Mouse (Mus musculus): ENCODE measurements at regions not wholly inside any gene's neighbourhood (a gene's known extent, or its start where the extent isn't known, plus 50 kb on each side); places are given as distances from the start of the nearest gene placed in this dataset.

GRCm38 (mm10) chr15:62057449-62057848 lies 1134.6 kb upstream of the A1bg start:
- DNase-seq (ENCODE audit: inconsistent ontology term): no peak

GRCm38 (mm10) chr15:62056889-62057288 lies 1134.1 kb upstream of the A1bg start:
- DNase-seq (ENCODE audit: inconsistent ontology term): no peak

- no peak for DNase-seq (ENCODE audit: inconsistent ontology term)
Measured at GRCm38 (mm10) chr15:62056401-62056800, 1133.6 kb upstream of the A1bg start.

- no peak for DNase-seq (ENCODE audit: inconsistent ontology term)
Measured at GRCm38 (mm10) chr15:62055011-62055410, 1132.2 kb upstream of the A1bg start.

- no peak for DNase-seq (ENCODE audit: inconsistent ontology term)
Measured at GRCm38 (mm10) chr15:62053420-62054239, 1130.8 kb upstream of the A1bg start.

- no peak for DNase-seq (ENCODE audit: inconsistent ontology term)
Measured at GRCm38 (mm10) chr15:62049416-62049815, 1126.6 kb upstream of the A1bg start.

GRCm38 (mm10) chr15:62048981-62049380 lies 1126.2 kb upstream of the A1bg start:
- no peak for DNase-seq (ENCODE audit: inconsistent ontology term)

GRCm38 (mm10) chr15:62046276-62046675 lies 1123.5 kb upstream of the A1bg start:
- DNase-seq (ENCODE audit: inconsistent ontology term): no peak

- DNase-seq (ENCODE audit: inconsistent ontology term): no peak
Measured at GRCm38 (mm10) chr15:62044654-62045335, 1122.0 kb upstream of the A1bg start.

- DNase-seq (ENCODE audit: inconsistent ontology term): peak; percentile 85
Measured at GRCm38 (mm10) chr15:62043617-62044392, 1121.0 kb upstream of the A1bg start.

GRCm38 (mm10) chr15:62042924-62043504 lies 1120.2 kb upstream of the A1bg start:
- DNase-seq (ENCODE audit: inconsistent ontology term): no peak

Data from Muller cell, postnatal 12 days (primary cell).